Mouse (Mus musculus) liver, embryonic 14.5 days (tissue): ENCODE data around the gene Tbcel.

ENCODE experiments used
- CTCF ChIP-seq: IDR thresholded peaks from 2 replicates; pipeline ENCODE4 v1.5.1; 2016; ENCODE audit warnings: antibody characterized with exemption, low read depth, control low read depth
- EP300 ChIP-seq: IDR thresholded peaks from 2 replicates; pipeline ENCODE4 v1.6.1; 2016; ENCODE audit warnings: antibody characterized with exemption, low read depth

DNA sequence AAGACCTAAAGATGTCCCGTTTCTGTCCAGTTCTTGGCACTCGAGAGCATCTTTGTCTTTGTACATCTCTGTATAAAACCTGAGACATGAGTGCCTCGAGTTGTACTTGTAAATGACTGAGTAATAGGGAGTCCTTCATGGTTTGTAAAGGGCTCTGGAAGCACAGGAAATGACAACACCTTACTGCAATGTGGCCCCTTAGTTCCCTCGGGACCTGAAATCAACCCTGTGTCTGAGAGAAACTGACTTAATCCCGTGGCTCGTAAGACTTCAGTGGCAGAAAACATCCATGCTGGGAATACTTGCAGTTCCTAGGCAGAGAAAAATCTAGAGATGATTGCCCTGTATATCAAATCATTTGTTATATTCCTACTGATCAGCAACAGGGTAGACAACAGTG is 114.7 kb downstream of the Tbcel start:
- no peak for TF ChIP-seq CTCF
- TF ChIP-seq EP300, result no peak
